8 mouse cellular contexts compared by ENCODE assay signal in the genomic region with DNA sequence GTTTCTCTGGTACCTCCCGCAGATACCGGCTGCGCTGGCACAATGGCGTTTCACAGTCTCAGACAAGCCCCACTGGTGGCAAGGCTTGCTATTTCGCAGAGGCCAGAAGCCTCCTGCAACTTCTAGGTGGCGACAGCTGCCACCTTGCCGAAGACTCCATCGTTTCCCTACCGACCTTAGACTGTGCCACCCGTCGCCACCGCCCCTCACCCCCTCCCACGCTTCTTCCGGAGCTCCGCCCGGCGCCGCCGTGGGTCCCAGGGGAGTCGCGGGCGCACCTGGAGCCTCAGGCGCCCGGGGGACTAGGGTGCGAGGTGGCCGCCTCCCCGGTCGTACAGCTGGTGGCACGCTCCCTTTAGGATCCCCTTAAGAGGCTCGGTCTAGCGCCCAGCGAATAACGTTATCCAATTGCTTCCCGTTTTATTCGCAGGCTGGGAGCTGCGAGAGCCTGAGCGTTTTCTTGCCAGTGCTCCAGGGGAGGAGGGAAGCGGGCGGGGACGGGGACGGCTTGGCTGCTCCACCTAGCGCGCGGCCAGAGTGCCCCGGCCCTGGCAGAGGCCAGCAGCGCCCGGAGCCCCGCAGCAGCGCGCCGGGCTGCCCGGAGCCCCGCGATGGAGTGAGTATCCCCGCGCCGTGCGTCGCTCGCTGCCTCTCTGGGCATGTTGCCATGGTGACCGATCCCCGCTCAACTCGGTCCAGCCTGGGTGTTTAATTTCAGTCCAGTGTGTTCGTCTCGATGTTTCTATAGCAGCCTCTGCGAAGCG. TPM values are rescaled to one million over a fixed set of nuclear protein-coding genes. Genes with fewer than 3 reads are reported as not detected.
DNase-seq lines count a peak whose midpoint lies in the region; ATAC-seq lines count a peak whose summit lies in the region.

Palm2 (plus strand) TSS at position 307 of the 764 bp plus-strand sequence.

- peak within 1 kb of the TSS; percentile 68 for H3K4me3 ChIP-seq in hindbrain, embryonic 13.5 days

- no peaks in the 10 kb centered on the region for H3K36me3 ChIP-seq in hindbrain, embryonic 13.5 days

- peaks cover 22% of the 10 kb centered on the region for H3K4me1 ChIP-seq in hindbrain, embryonic 13.5 days (replicated peaks)

- H3K9ac ChIP-seq in hindbrain, embryonic 13.5 days: peak within 1 kb of the TSS; percentile 82

- peak; percentile 91 for ATAC-seq in hindbrain, embryonic 13.5 days (ENCODE audit: low FRiP score)

- H3K4me2 ChIP-seq in hindbrain, embryonic 13.5 days: peak within 1 kb of the TSS; percentile 91

- DNase-seq in R1 (ENCODE audit: low read depth, low spot score): peak; percentile 80
- DNase-seq in cerebellum, postnatal 25 days: peak; percentile 82 to 83
- DNase-seq in frontal cortex, postnatal 36 days (ENCODE audit: low spot score in 2 of 2): peak; percentile 75
- peak; percentile 65 to 79 for DNase-seq in left cerebral cortex, adult 18-20 months (ENCODE audit: low spot score in 2 of 2)
- peak; percentile 5 for DNase-seq in lung, postnatal 25 days (ENCODE audit: low spot score)
- peak; percentile 78 for DNase-seq in right cerebral cortex, postnatal 14 days
- no peak for DNase-seq in T-cell, adult 2 months (ENCODE audit: low spot score)

- peak within 1 kb of the TSS; percentile 92 for H3K27ac ChIP-seq in hindbrain, embryonic 13.5 days

- H3K27me3 ChIP-seq in hindbrain, embryonic 13.5 days: peaks cover 19% of the 10 kb centered on the region

- WGBS in hindbrain, embryonic 13.5 days: under 1% methylated on average over 67 of the region's 67 CpGs

- H3K9me3 ChIP-seq in hindbrain, embryonic 13.5 days: no peaks in the 10 kb centered on the region

RNA-seq across cellular contexts. Expression of gene Palm2, which starts in this region (rescaled TPM):
- polyA plus RNA-seq in hindbrain, embryonic 13.5 days (2015; fragmentation: Nextera tagmentation; extraction: Ambion mirVana): 7.7 and 8.4 TPM in 2 replicates
- total RNA-seq in left cerebral cortex, adult 18-20 months (2021): 10 to 100 TPM; 63.4 to 65.6 TPM
